Mouse (Mus musculus) cerebellum, adult 2 months (tissue): ENCODE measurements around the gene Olfr1459.

Experiments
- CTCF ChIP-seq: fragments of 200-500 bp; IDR thresholded peaks from 2 replicates; pipeline ENCODE4 v1.5.1; 2011; ENCODE audit warnings: low read depth, mild to moderate bottlenecking, control low read depth, low read length, moderate library complexity, borderline replicate concordance; ENCODE audit not compliant: insufficient read depth
- POLR2A ChIP-seq: fragments of 200-500 bp; IDR thresholded peaks from 2 replicates; pipeline ENCODE4 v1.6.1; 2011; ENCODE audit warnings: low read length, control low read depth, borderline replicate concordance; ENCODE audit not compliant: insufficient read depth

DNA sequence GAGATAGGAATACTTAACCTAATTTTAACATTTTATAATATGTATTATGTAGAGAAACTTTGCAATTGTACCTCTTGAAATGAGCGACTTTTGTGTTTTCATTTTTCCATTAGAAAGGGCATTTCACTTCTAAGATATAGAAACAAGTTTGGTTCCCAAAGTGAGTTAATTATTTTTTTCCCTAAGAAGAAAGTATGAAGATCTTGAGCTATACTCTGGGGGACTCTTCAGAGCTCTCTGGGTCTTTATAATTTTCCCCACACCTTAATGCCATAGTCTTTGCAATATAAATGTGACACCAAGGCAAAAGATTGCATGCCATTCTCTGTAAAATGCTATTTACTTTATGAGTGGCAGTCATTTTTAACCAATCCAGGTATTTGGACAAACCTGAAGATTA lies 36.1 kb upstream of the Olfr1459 start, which contains the start of gene Olfr1462:
- TF ChIP-seq CTCF (no peak), POLR2A (no peak)
